Mouse (Mus musculus) liver, embryonic 15.5 days (tissue): ENCODE data around the gene Arhgap44. TPM values are rescaled to one million over a fixed set of nuclear protein-coding genes. Genes with fewer than 3 reads are reported as not detected.
A peak's percentile ranks its signal among the peaks of the same experiment; 100 is the strongest.

Experiments used
- ATAC-seq: fragments of 200-750 bp; cut with Nextera tagmentation; 2 replicates; pipeline ENCODE4 v1.8.0; 2017; ENCODE audit warnings: moderate number of reproducible peaks, mild to moderate bottlenecking, moderate library complexity; ENCODE audit not compliant: insufficient read depth
- H3K27ac ChIP-seq: fragments of 300-500 bp; sonication (generic); replicated peaks from 2 replicates; pipeline ENCODE4 v1.5.1; 2015; ENCODE audit warnings: mild to moderate bottlenecking, inconsistent platforms
- H3K27me3 ChIP-seq: fragments of 300-500 bp; sonication (generic); 2 replicates; pipeline ENCODE4 v1.6.1; 2015; ENCODE audit warnings: mild to moderate bottlenecking, inconsistent platforms
- H3K36me3 ChIP-seq: fragments of 300-500 bp; sonication (generic); replicated peaks from 2 replicates; pipeline ENCODE4 v1.6.1; 2015; ENCODE audit warnings: moderate library complexity, mild to moderate bottlenecking, inconsistent platforms
- H3K4me1 ChIP-seq: fragments of 300-500 bp; sonication (generic); replicated peaks from 2 replicates; pipeline ENCODE4 v1.6.1; 2015; ENCODE audit warnings: inconsistent platforms
- H3K4me2 ChIP-seq: fragments of 300-500 bp; sonication (generic); 2 replicates; pipeline ENCODE4 v1.6.1; 2015; ENCODE audit warnings: moderate library complexity, mild to moderate bottlenecking, inconsistent platforms
- H3K4me3 ChIP-seq: fragments of 300-500 bp; sonication (generic); replicated peaks from 2 replicates; pipeline ENCODE4 v1.5.1; 2015; ENCODE audit warnings: mild to moderate bottlenecking, inconsistent platforms
- H3K9ac ChIP-seq: fragments of 300-500 bp; sonication (generic); 2 replicates; pipeline ENCODE4 v1.6.1; 2015; ENCODE audit warnings: moderate library complexity, mild to moderate bottlenecking, inconsistent platforms
- H3K9me3 ChIP-seq: fragments of 300-500 bp; sonication (generic); replicated peaks from 2 replicates; pipeline ENCODE4 v1.6.1; 2016; ENCODE audit warnings: inconsistent platforms
- WGBS: fragments of 180-500 bp; shearing (Covaris S2); methylation state at CpG from one replicate; pipeline ENCODE4 v1.1.7; 2015; ENCODE audit warnings: mixed read lengths; ENCODE audit not compliant: insufficient replicate concordance; 5-methylcytosine and 5-hydroxymethylcytosine counted together
- polyA plus RNA-seq: library from polyadenylated mRNA; unstranded; fragments of >200 nt; fragmentation: Nextera tagmentation; extraction: Ambion mirVana; gene quantifications from 2 replicates; pipeline ENCODE4 v1.2.1, GENCODE M21; 2015

Gene Arhgap44
- polyA plus RNA-seq, 1 experiment from 2014 or later, result 0.91 TPM

GRCm38 (mm10) chr11:65003611-65004010 is 159.2 kb downstream of the Arhgap44 start:
- Histone ChIP-seq H3K4me3 (no peak overlapping the region), H3K4me2 (no peak overlapping the region), H3K36me3 (peaks cover 44% of the 10 kb centered on the region), H3K27ac (no peak overlapping the region), H3K27me3 (no peaks in the 10 kb centered on the region), H3K4me1 (no peaks in the 10 kb centered on the region), H3K9ac (no peak overlapping the region), H3K9me3 (no peaks in the 10 kb centered on the region)
- WGBS, result 66% methylated on average over 5 of the region's 5 CpGs
- no peak for ATAC-seq

- no peak for ATAC-seq
- H3K4me1 ChIP-seq, result no peaks in the 10 kb centered on the region
- H3K27me3 ChIP-seq, result no peaks in the 10 kb centered on the region
- H3K9me3 ChIP-seq, result no peaks in the 10 kb centered on the region
- H3K27ac ChIP-seq, result no peak overlapping the region
- H3K4me2 ChIP-seq, result no peak overlapping the region
- no peak overlapping the region for H3K9ac ChIP-seq
- 81% methylated on average over 14 of the region's 14 CpGs for WGBS
- peaks cover 62% of the 10 kb centered on the region for H3K36me3 ChIP-seq
- H3K4me3 ChIP-seq, result no peak overlapping the region
Observed at GRCm38 (mm10) chr11:65001729-65002128, 161.0 kb downstream of the Arhgap44 start.

- no peak for ATAC-seq
- 75% methylated on average over 5 of the region's 5 CpGs for whole genome bisulfite sequencing
- Histone ChIP-seq H3K4me1 (no peaks in the 10 kb centered on the region), H3K27me3 (no peaks in the 10 kb centered on the region), H3K9ac (no peak overlapping the region), H3K9me3 (no peaks in the 10 kb centered on the region), H3K36me3 (peaks cover 74% of the 10 kb centered on the region), H3K4me3 (no peak overlapping the region), H3K4me2 (no peak overlapping the region), H3K27ac (no peak overlapping the region)
Observed at GRCm38 (mm10) chr11:64999685-65000084, 163.1 kb downstream of the Arhgap44 start.

GRCm38 (mm10) chr11:64998439-64998838 is 164.3 kb downstream of the Arhgap44 start:
- Histone ChIP-seq H3K4me3 (no peak overlapping the region), H3K27me3 (no peaks in the 10 kb centered on the region)
- WGBS, result 70% methylated on average over 3 of the region's 3 CpGs

GRCm38 (mm10) chr11:64988556-64988955 is 174.2 kb downstream of the Arhgap44 start:
- peaks cover 81% of the 10 kb centered on the region for H3K36me3 ChIP-seq
- no peak for ATAC-seq
- H3K9ac ChIP-seq, result no peak overlapping the region
- 72% methylated on average over 2 of the region's 2 CpGs for WGBS
- no peak overlapping the region for H3K4me3 ChIP-seq
- no peaks in the 10 kb centered on the region for H3K4me1 ChIP-seq
- no peaks in the 10 kb centered on the region for H3K27me3 ChIP-seq
- H3K9me3 ChIP-seq, result no peaks in the 10 kb centered on the region
- H3K4me2 ChIP-seq, result no peak overlapping the region
- no peak overlapping the region for H3K27ac ChIP-seq

More at GRCm38 (mm10) chr11:64998439-64998838, 164.3 kb downstream of the Arhgap44 start:
- H3K9me3 ChIP-seq, result no peaks in the 10 kb centered on the region
- ATAC-seq, result no peak
- H3K4me1 ChIP-seq, result no peaks in the 10 kb centered on the region
- H3K27ac ChIP-seq, result no peak overlapping the region
- peaks cover 86% of the 10 kb centered on the region for H3K36me3 ChIP-seq
- H3K9ac ChIP-seq, result no peak overlapping the region
- no peak overlapping the region for H3K4me2 ChIP-seq

GRCm38 (mm10) chr11:64979489-64979845 is 183.3 kb downstream of the Arhgap44 start:
- peak overlapping the region; percentile 83 for H3K4me2 ChIP-seq
- peaks cover 26% of the 10 kb centered on the region for H3K36me3 ChIP-seq
- no peak overlapping the region for H3K27ac ChIP-seq
- ATAC-seq, result no peak
- peaks cover 19% of the 10 kb centered on the region for H3K4me1 ChIP-seq
- H3K27me3 ChIP-seq, result peaks cover 21% of the 10 kb centered on the region
- H3K9ac ChIP-seq, result peak overlapping the region; percentile 79
- H3K9me3 ChIP-seq, result no peaks in the 10 kb centered on the region
- 4% methylated on average over 9 of the region's 9 CpGs for WGBS
- peak overlapping the region; percentile 92 for H3K4me3 ChIP-seq

GRCm38 (mm10) chr11:64978720-64979488 is 183.9 kb downstream of the Arhgap44 start, which contains the start of gene Elac2:
Gene Elac2, plus strand, starts transcription at chr11:64979038.
- peaks cover 25% of the 10 kb centered on the region for H3K27me3 ChIP-seq
- peak within 1 kb of the TSS; percentile 64 for H3K27ac ChIP-seq
- H3K9ac ChIP-seq, result peak within 1 kb of the TSS; percentile 79
- H3K4me3 ChIP-seq, result peak within 1 kb of the TSS; percentile 92
- peak within 1 kb of the TSS; percentile 83 for H3K4me2 ChIP-seq
- peaks cover 19% of the 10 kb centered on the region for H3K4me1 ChIP-seq
- no peaks in the 10 kb centered on the region for H3K9me3 ChIP-seq
- WGBS, result under 1% methylated on average over 65 of the region's 65 CpGs
- peaks cover 20% of the 10 kb centered on the region for H3K36me3 ChIP-seq
- peak; percentile 98 for ATAC-seq

GRCm38 (mm10) chr11:64972418-64972817 is 190.3 kb downstream of the Arhgap44 start:
- peaks cover 13% of the 10 kb centered on the region for H3K4me1 ChIP-seq
- no peak overlapping the region for H3K4me2 ChIP-seq
- WGBS, result 27% methylated on average over 2 of the region's 2 CpGs
- no peaks in the 10 kb centered on the region for H3K36me3 ChIP-seq
- H3K4me3 ChIP-seq, result no peak overlapping the region
- H3K9me3 ChIP-seq, result no peaks in the 10 kb centered on the region
- ATAC-seq, result no peak
- peaks cover 60% of the 10 kb centered on the region for H3K27me3 ChIP-seq
- no peak overlapping the region for H3K9ac ChIP-seq
- H3K27ac ChIP-seq, result no peak overlapping the region

- H3K36me3 ChIP-seq, result no peaks in the 10 kb centered on the region
- no peak for ATAC-seq
- no peak overlapping the region for H3K27ac ChIP-seq
- H3K27me3 ChIP-seq, result peaks cover 60% of the 10 kb centered on the region
- H3K4me2 ChIP-seq, result no peak overlapping the region
- no peak overlapping the region for H3K4me3 ChIP-seq
- 42% methylated on average over 3 of the region's 3 CpGs for WGBS
- peaks cover 13% of the 10 kb centered on the region for H3K4me1 ChIP-seq
- no peak overlapping the region for H3K9ac ChIP-seq
- no peaks in the 10 kb centered on the region for H3K9me3 ChIP-seq
Observed at GRCm38 (mm10) chr11:64971471-64971988, 191.2 kb downstream of the Arhgap44 start.

- Histone ChIP-seq H3K4me2 (no peak overlapping the region), H3K27me3 (peaks cover 44% of the 10 kb centered on the region), H3K9me3 (no peaks in the 10 kb centered on the region), H3K36me3 (no peaks in the 10 kb centered on the region), H3K4me1 (peaks cover 23% of the 10 kb centered on the region), H3K9ac (no peak overlapping the region), H3K4me3 (no peak overlapping the region), H3K27ac (no peak overlapping the region)
- 58% methylated on average over 4 of the region's 4 CpGs for WGBS
- no peak for ATAC-seq
Observed at GRCm38 (mm10) chr11:64968939-64969342, 193.8 kb downstream of the Arhgap44 start.

- 0 out of 2 replicates have a peak, but pooled peaks have one; percentile 49 for ATAC-seq
- Histone ChIP-seq H3K9ac (no peak overlapping the region), H3K36me3 (no peaks in the 10 kb centered on the region), H3K27ac (no peak overlapping the region), H3K4me1 (peaks cover 27% of the 10 kb centered on the region), H3K27me3 (peaks cover 42% of the 10 kb centered on the region), H3K4me3 (no peak overlapping the region), H3K9me3 (no peaks in the 10 kb centered on the region), H3K4me2 (no peak overlapping the region)
- 10% methylated on average over 3 of the region's 3 CpGs for WGBS
Observed at GRCm38 (mm10) chr11:64968507-64968906, 194.3 kb downstream of the Arhgap44 start.
